Mouse (Mus musculus): ENCODE results near the gene Cnot1.

DNA sequence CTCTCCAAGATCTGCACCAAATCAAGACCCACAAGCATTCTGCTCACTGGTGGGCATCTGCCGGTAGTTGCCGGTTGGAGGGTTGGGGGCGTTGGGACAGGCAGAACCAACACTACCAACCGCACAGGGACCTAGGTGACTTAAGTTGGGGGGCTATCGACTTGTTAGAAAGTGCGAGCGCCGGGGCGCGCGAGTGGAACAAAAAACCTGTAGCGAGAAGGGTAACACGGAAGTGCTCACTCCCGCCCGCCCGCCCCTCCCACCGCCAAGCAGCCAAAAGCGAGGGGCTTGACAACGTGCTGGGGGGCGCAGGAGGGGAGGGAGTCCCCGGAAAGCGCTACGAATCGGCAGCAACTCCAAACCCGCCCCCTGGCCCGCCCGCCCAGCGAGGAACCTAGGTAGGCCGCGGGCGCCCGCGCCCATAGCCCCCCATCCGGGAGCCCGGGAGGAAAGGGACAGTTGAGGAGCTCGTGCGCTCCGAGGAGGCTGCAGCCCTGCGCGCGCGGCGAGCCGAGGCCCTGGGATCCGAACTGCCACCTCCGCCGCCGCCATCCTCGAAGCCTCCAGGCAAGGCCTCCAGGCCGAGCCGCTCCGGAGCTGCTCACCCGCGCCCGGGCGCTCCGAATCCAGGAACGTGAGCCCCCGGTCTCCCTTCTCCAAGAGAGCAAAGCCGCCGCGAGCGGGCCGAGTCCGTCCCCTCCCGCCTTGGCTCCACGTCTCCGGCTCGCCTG, 638 bp downstream of the Cnot1 start:
- TF ChIP-seq ZC3H11A (IDR thresholded peaks at IDR 0.05; ENCODE audit: low read depth, low read length) (no peak), ETS1 (IDR thresholded peaks at IDR 0.05; ENCODE audit: low read depth, low read length) (no peak), UBTF (IDR thresholded peaks at IDR 0.05; ENCODE audit: borderline replicate concordance, insufficient read depth, low read depth, low read length) (0 out of 2 replicates have a peak, but pooled peaks have one; percentile 66), RCOR1 (IDR thresholded peaks at IDR 0.05; ENCODE audit: low read depth, low read length) (no peak), CTCF (IDR thresholded peaks at IDR 0.05 in 2 of 3, conservative IDR thresholded peaks at IDR 0.05 in 1 of 3; ENCODE audit: control insufficient read depth in 1 of 3, insufficient read depth in 1 of 3, low read depth in 2 of 3, low read length in 3 of 3, poor library complexity in 1 of 3, severe bottlenecking in 1 of 3) (no peak), EP300 (IDR thresholded peaks at IDR 0.05; ENCODE audit: low read depth in 1 of 2, low read length in 2 of 2) (no peak), E2F4 (IDR thresholded peaks at IDR 0.05; ENCODE audit: borderline replicate concordance, low read depth, low read length) (no peak), POLR2A (IDR thresholded peaks at IDR 0.05; ENCODE audit: control insufficient read depth in 1 of 2, insufficient read depth in 1 of 2, low read depth in 1 of 2, low read length in 2 of 2, poor library complexity in 1 of 2) (no peak), USF1 (IDR thresholded peaks at IDR 0.05; ENCODE audit: low read depth, low read length) (no peak), MAX (IDR thresholded peaks at IDR 0.05; ENCODE audit: low read length) (no peak), ZNF384 (IDR thresholded peaks at IDR 0.05; ENCODE audit: low read depth, low read length) (no peak), TBP (IDR thresholded peaks at IDR 0.05; ENCODE audit: low read depth, low read length) (no peak)
